Mouse (Mus musculus) liver, embryonic 14.5 days (tissue): Measurements from ENCODE around the gene Gm49630.
"Not testable (repeated sequence)": the region's sequence is repeated elsewhere in the genome, so short reads cannot be mapped to it uniquely, and the experiment has no call there.

Experiments used
- CTCF ChIP-seq: IDR thresholded peaks from 2 replicates; pipeline ENCODE4 v1.5.1; 2016; ENCODE audit warnings: antibody characterized with exemption, low read depth, control low read depth
- EP300 ChIP-seq: IDR thresholded peaks from 2 replicates; pipeline ENCODE4 v1.6.1; 2016; ENCODE audit warnings: antibody characterized with exemption, low read depth

- TF ChIP-seq CTCF, EP300: not testable (repeated sequence)
Observed at GRCm38 (mm10) chr17:7396288-7396687, 24.5 kb upstream of the Gm49630 start.
